Mouse (Mus musculus): ENCODE measurements around the gene Gm42906. TPM values are rescaled to one million over a fixed set of nuclear protein-coding genes. Genes with fewer than 3 reads are reported as not detected.
A peak's percentile ranks its signal among the peaks of the same experiment; 100 is the strongest.

The Gm42906 gene
- polyA plus RNA-seq, 1 experiment from 2014 or later = not detected

GRCm38 (mm10) chr5:151137311-151137710 lies 290.7 kb downstream of the Gm42906 start:
- Histone ChIP-seq H3K27ac (ENCODE audit: low read length) (no peak overlapping the region), H3K4me3 (ENCODE audit: low read depth, low read length) (no peak overlapping the region), H3K9ac (ENCODE audit: low read depth, low read length) (no peak overlapping the region), H3K9me3 (replicated peaks; ENCODE audit: control insufficient read depth, low read length, poor library complexity, severe bottlenecking) (no peaks in the 10 kb centered on the region), H3K36me3 (ENCODE audit: control insufficient read depth, insufficient read depth, low read length) (no peaks in the 10 kb centered on the region), H3K27me3 (ENCODE audit: control insufficient read depth, insufficient read depth, low read depth, low read length) (no peaks in the 10 kb centered on the region), H3K4me2 (ENCODE audit: low read length) (no peak overlapping the region), H3K4me1 (ENCODE audit: control insufficient read depth, insufficient read depth, low read length) (no peaks in the 10 kb centered on the region)
- ATAC-seq = no peak
- 91% methylated on average over 4 of the region's 4 CpGs for WGBS

GRCm38 (mm10) chr5:151135965-151136364 lies 292.0 kb downstream of the Gm42906 start:
- no peak overlapping the region for H3K4me3 ChIP-seq (ENCODE audit: low read depth, low read length)
- no peaks in the 10 kb centered on the region for H3K36me3 ChIP-seq (ENCODE audit: control insufficient read depth, insufficient read depth, low read length)
- no peaks in the 10 kb centered on the region for H3K4me1 ChIP-seq (ENCODE audit: control insufficient read depth, insufficient read depth, low read length)
- no peak overlapping the region for H3K27ac ChIP-seq (ENCODE audit: low read length)
- H3K4me2 ChIP-seq (ENCODE audit: low read length) = no peak overlapping the region
- WGBS = 57% methylated on average over 6 of the region's 6 CpGs
- H3K9ac ChIP-seq (ENCODE audit: low read depth, low read length) = no peak overlapping the region
- ATAC-seq = peak; percentile 25; the same call in 1 of the 2 replicates
- no peaks in the 10 kb centered on the region for H3K9me3 ChIP-seq (replicated peaks; ENCODE audit: control insufficient read depth, low read length, poor library complexity, severe bottlenecking)
- no peaks in the 10 kb centered on the region for H3K27me3 ChIP-seq (ENCODE audit: control insufficient read depth, insufficient read depth, low read depth, low read length)

- Histone ChIP-seq H3K4me3 (ENCODE audit: low read depth, low read length) (no peak overlapping the region), H3K4me2 (ENCODE audit: low read length) (no peak overlapping the region), H3K9me3 (replicated peaks; ENCODE audit: control insufficient read depth, low read length, poor library complexity, severe bottlenecking) (no peaks in the 10 kb centered on the region), H3K27ac (ENCODE audit: low read length) (no peak overlapping the region), H3K9ac (ENCODE audit: low read depth, low read length) (no peak overlapping the region), H3K4me1 (ENCODE audit: control insufficient read depth, insufficient read depth, low read length) (no peaks in the 10 kb centered on the region), H3K27me3 (ENCODE audit: control insufficient read depth, insufficient read depth, low read depth, low read length) (no peaks in the 10 kb centered on the region), H3K36me3 (ENCODE audit: control insufficient read depth, insufficient read depth, low read length) (no peaks in the 10 kb centered on the region)
- no peak for ATAC-seq
- WGBS = 74% methylated on average over 8 of the region's 8 CpGs
Measured at GRCm38 (mm10) chr5:151135078-151135826, 292.7 kb downstream of the Gm42906 start.

GRCm38 (mm10) chr5:151134202-151134601 lies 293.8 kb downstream of the Gm42906 start:
- no peaks in the 10 kb centered on the region for H3K9me3 ChIP-seq (replicated peaks; ENCODE audit: control insufficient read depth, low read length, poor library complexity, severe bottlenecking)
- H3K27ac ChIP-seq (ENCODE audit: low read length) = no peak overlapping the region
- no peaks in the 10 kb centered on the region for H3K4me1 ChIP-seq (ENCODE audit: control insufficient read depth, insufficient read depth, low read length)
- 92% methylated on average over 4 of the region's 4 CpGs for WGBS
- no peak overlapping the region for H3K4me3 ChIP-seq (ENCODE audit: low read depth, low read length)
- no peak for ATAC-seq
- no peak overlapping the region for H3K4me2 ChIP-seq (ENCODE audit: low read length)
- no peaks in the 10 kb centered on the region for H3K27me3 ChIP-seq (ENCODE audit: control insufficient read depth, insufficient read depth, low read depth, low read length)
- no peak overlapping the region for H3K9ac ChIP-seq (ENCODE audit: low read depth, low read length)
- H3K36me3 ChIP-seq (ENCODE audit: control insufficient read depth, insufficient read depth, low read length) = no peaks in the 10 kb centered on the region

GRCm38 (mm10) chr5:151133744-151134143 lies 294.2 kb downstream of the Gm42906 start:
- no peaks in the 10 kb centered on the region for H3K36me3 ChIP-seq (ENCODE audit: control insufficient read depth, insufficient read depth, low read length)
- H3K27me3 ChIP-seq (ENCODE audit: control insufficient read depth, insufficient read depth, low read depth, low read length) = no peaks in the 10 kb centered on the region
- no peaks in the 10 kb centered on the region for H3K4me1 ChIP-seq (ENCODE audit: control insufficient read depth, insufficient read depth, low read length)
- H3K9me3 ChIP-seq (replicated peaks; ENCODE audit: control insufficient read depth, low read length, poor library complexity, severe bottlenecking) = no peaks in the 10 kb centered on the region
- H3K27ac ChIP-seq (ENCODE audit: low read length) = no peak overlapping the region
- H3K9ac ChIP-seq (ENCODE audit: low read depth, low read length) = no peak overlapping the region
- WGBS = 93% methylated on average over 14 of the region's 14 CpGs
- no peak overlapping the region for H3K4me3 ChIP-seq (ENCODE audit: low read depth, low read length)
- no peak for ATAC-seq
- H3K4me2 ChIP-seq (ENCODE audit: low read length) = no peak overlapping the region

- Histone ChIP-seq H3K27me3 (ENCODE audit: control insufficient read depth, insufficient read depth, low read depth, low read length) (no peaks in the 10 kb centered on the region), H3K4me2 (ENCODE audit: low read length) (no peak overlapping the region), H3K4me1 (ENCODE audit: control insufficient read depth, insufficient read depth, low read length) (no peaks in the 10 kb centered on the region), H3K36me3 (ENCODE audit: control insufficient read depth, insufficient read depth, low read length) (no peaks in the 10 kb centered on the region), H3K9me3 (replicated peaks; ENCODE audit: control insufficient read depth, low read length, poor library complexity, severe bottlenecking) (no peaks in the 10 kb centered on the region), H3K9ac (ENCODE audit: low read depth, low read length) (no peak overlapping the region), H3K27ac (ENCODE audit: low read length) (no peak overlapping the region), H3K4me3 (ENCODE audit: low read depth, low read length) (no peak overlapping the region)
- WGBS = 80% methylated on average over 2 of the region's 2 CpGs
- no peak for ATAC-seq
Measured at GRCm38 (mm10) chr5:151129762-151130161, 298.2 kb downstream of the Gm42906 start.

GRCm38 (mm10) chr5:151127298-151127717 lies 300.7 kb downstream of the Gm42906 start:
- Histone ChIP-seq H3K27ac (ENCODE audit: low read length) (no peak overlapping the region), H3K4me2 (ENCODE audit: low read length) (no peak overlapping the region), H3K4me1 (ENCODE audit: control insufficient read depth, insufficient read depth, low read length) (no peaks in the 10 kb centered on the region), H3K36me3 (ENCODE audit: control insufficient read depth, insufficient read depth, low read length) (no peaks in the 10 kb centered on the region), H3K9ac (ENCODE audit: low read depth, low read length) (no peak overlapping the region), H3K27me3 (ENCODE audit: control insufficient read depth, insufficient read depth, low read depth, low read length) (no peaks in the 10 kb centered on the region), H3K4me3 (ENCODE audit: low read depth, low read length) (no peak overlapping the region), H3K9me3 (replicated peaks; ENCODE audit: control insufficient read depth, low read length, poor library complexity, severe bottlenecking) (no peaks in the 10 kb centered on the region)
- WGBS = 66% methylated on average over 6 of the region's 6 CpGs
- ATAC-seq = no peak

- Histone ChIP-seq H3K27ac (ENCODE audit: low read length) (no peak overlapping the region), H3K4me1 (ENCODE audit: control insufficient read depth, insufficient read depth, low read length) (no peaks in the 10 kb centered on the region), H3K4me3 (ENCODE audit: low read depth, low read length) (no peak overlapping the region), H3K27me3 (ENCODE audit: control insufficient read depth, insufficient read depth, low read depth, low read length) (no peaks in the 10 kb centered on the region), H3K36me3 (ENCODE audit: control insufficient read depth, insufficient read depth, low read length) (no peaks in the 10 kb centered on the region), H3K4me2 (ENCODE audit: low read length) (no peak overlapping the region), H3K9me3 (replicated peaks; ENCODE audit: control insufficient read depth, low read length, poor library complexity, severe bottlenecking) (no peaks in the 10 kb centered on the region), H3K9ac (ENCODE audit: low read depth, low read length) (no peak overlapping the region)
- WGBS = 80% methylated on average over 10 of the region's 10 CpGs
- ATAC-seq = no peak
Measured at GRCm38 (mm10) chr5:151126608-151127005, 301.4 kb downstream of the Gm42906 start.

- Histone ChIP-seq H3K27ac (ENCODE audit: low read length) (no peak overlapping the region), H3K4me2 (ENCODE audit: low read length) (no peak overlapping the region)
- WGBS = 79% methylated on average over 6 of the region's 6 CpGs
Measured at GRCm38 (mm10) chr5:151125985-151126607, 301.9 kb downstream of the Gm42906 start.

More at GRCm38 (mm10) chr5:151125985-151126607, 301.9 kb downstream of the Gm42906 start:
- no peaks in the 10 kb centered on the region for H3K4me1 ChIP-seq (ENCODE audit: control insufficient read depth, insufficient read depth, low read length)
- no peaks in the 10 kb centered on the region for H3K9me3 ChIP-seq (replicated peaks; ENCODE audit: control insufficient read depth, low read length, poor library complexity, severe bottlenecking)
- no peak overlapping the region for H3K4me3 ChIP-seq (ENCODE audit: low read depth, low read length)
- no peaks in the 10 kb centered on the region for H3K27me3 ChIP-seq (ENCODE audit: control insufficient read depth, insufficient read depth, low read depth, low read length)
- H3K36me3 ChIP-seq (ENCODE audit: control insufficient read depth, insufficient read depth, low read length) = no peaks in the 10 kb centered on the region
- ATAC-seq = no peak
- H3K9ac ChIP-seq (ENCODE audit: low read depth, low read length) = no peak overlapping the region

Measured in midbrain, embryonic 16.5 days (tissue).